Mouse (Mus musculus) megakaryocyte, embryonic 14.5 days (primary cell): ENCODE results near the gene Aoah.

Source experiments
- FLI1 ChIP-seq: IDR thresholded peaks from 2 replicates; pipeline ENCODE4 v1.6.1; 2012; ENCODE audit warnings: low read length, inconsistent platforms, mixed read lengths
- GATA1 ChIP-seq: IDR thresholded peaks from 3 replicates; pipeline ENCODE4 v1.6.1; 2012; ENCODE audit warnings: mixed read lengths, low read length, inconsistent platforms, borderline replicate concordance

GRCm38 (mm10) chr13:20786825-20787245, 7.1 kb upstream of the Aoah start:
- no peak for TF ChIP-seq FLI1
- TF ChIP-seq GATA1 = no peak
